Mouse (Mus musculus): ENCODE data around the gene Spsb1. TPM values are rescaled to one million over a fixed set of nuclear protein-coding genes. Genes with fewer than 3 reads are reported as not detected.

The Spsb1 gene
- 26.4 and 26.5 TPM in 2 replicates for polyA plus RNA-seq (2015; fragmentation: Nextera tagmentation; extraction: Ambion mirVana)

- Histone ChIP-seq H3K4me3 (ENCODE audit: low read depth, low read length) (peak within 1 kb of the TSS; percentile 73), H3K9me3 (ENCODE audit: control insufficient read depth) (no peaks in the 10 kb centered on the region), H3K4me2 (replicated peaks; ENCODE audit: low read depth) (peak within 1 kb of the TSS; percentile 91), H3K36me3 (ENCODE audit: control insufficient read depth, insufficient read depth) (0 out of 2 replicates have a peak, but pooled peaks cover 7% of the 10 kb centered on the region), H3K4me1 (replicated peaks; ENCODE audit: control insufficient read depth, insufficient read depth, low read length) (peaks cover 14% of the 10 kb centered on the region; the same call in 1 of the 2 replicates), H3K9ac (ENCODE audit: low read depth, low read length) (peak within 1 kb of the TSS; percentile 80), H3K27me3 (replicated peaks; ENCODE audit: control insufficient read depth, insufficient read depth, low read length) (no peaks in the 10 kb centered on the region), H3K27ac (ENCODE audit: low read depth, low read length) (peak within 1 kb of the TSS; percentile 85)
- WGBS: 0% methylated on average over 48 of the region's 51 CpGs
- peak; percentile 90 for ATAC-seq
- 0 out of 2 replicates have a peak, but pooled peaks have one; percentile 21 for TF ChIP-seq CTCF (IDR thresholded peaks at IDR 0.05; ENCODE audit: low read depth)
Observed at GRCm38 (mm10) chr4:149954893-149955439, at the start of gene Spsb1. Gene Spsb1, minus strand, starts transcription at chr4:149955043.

- WGBS: 60% methylated on average over 4 of the region's 4 CpGs
- H3K4me2 ChIP-seq (replicated peaks; ENCODE audit: low read depth): peak overlapping the region; percentile 69
- no peak overlapping the region for H3K4me3 ChIP-seq (ENCODE audit: low read depth, low read length)
- peaks cover 19% of the 10 kb centered on the region for H3K4me1 ChIP-seq (replicated peaks; ENCODE audit: control insufficient read depth, insufficient read depth, low read length)
- peak overlapping the region; percentile 96 for H3K27ac ChIP-seq (ENCODE audit: low read depth, low read length)
- H3K36me3 ChIP-seq (ENCODE audit: control insufficient read depth, insufficient read depth): peaks cover 3% of the 10 kb centered on the region; the same call in 1 of the 2 replicates
- ATAC-seq: no peak
- H3K9ac ChIP-seq (ENCODE audit: low read depth, low read length): no peak overlapping the region
- H3K9me3 ChIP-seq (ENCODE audit: control insufficient read depth): no peaks in the 10 kb centered on the region
- TF ChIP-seq CTCF (IDR thresholded peaks at IDR 0.05; ENCODE audit: low read depth): no peak
- no peaks in the 10 kb centered on the region for H3K27me3 ChIP-seq (replicated peaks; ENCODE audit: control insufficient read depth, insufficient read depth, low read length)
Observed at GRCm38 (mm10) chr4:150003641-150004040, 48.8 kb upstream of the Spsb1 start.

GRCm38 (mm10) chr4:150003021-150003580 lies 48.3 kb upstream of the Spsb1 start:
- Histone ChIP-seq H3K4me3 (ENCODE audit: low read depth, low read length) (peak overlapping the region; percentile 35), H3K9me3 (ENCODE audit: control insufficient read depth) (no peaks in the 10 kb centered on the region), H3K9ac (ENCODE audit: low read depth, low read length) (no peak overlapping the region), H3K27ac (ENCODE audit: low read depth, low read length) (peak overlapping the region; percentile 96), H3K36me3 (ENCODE audit: control insufficient read depth, insufficient read depth) (peaks cover 3% of the 10 kb centered on the region; the same call in 1 of the 2 replicates), H3K4me1 (replicated peaks; ENCODE audit: control insufficient read depth, insufficient read depth, low read length) (peaks cover 19% of the 10 kb centered on the region), H3K4me2 (replicated peaks; ENCODE audit: low read depth) (peak overlapping the region; percentile 69), H3K27me3 (replicated peaks; ENCODE audit: control insufficient read depth, insufficient read depth, low read length) (no peaks in the 10 kb centered on the region)
- WGBS: 9% methylated on average over 7 of the region's 7 CpGs
- no peak for TF ChIP-seq CTCF (IDR thresholded peaks at IDR 0.05; ENCODE audit: low read depth)
- ATAC-seq: peak; percentile 55

- Histone ChIP-seq H3K9ac (ENCODE audit: low read depth, low read length) (peak overlapping the region; percentile 51; the same call in 1 of the 2 replicates), H3K4me3 (ENCODE audit: low read depth, low read length) (peak overlapping the region; percentile 35), H3K27me3 (replicated peaks; ENCODE audit: control insufficient read depth, insufficient read depth, low read length) (no peaks in the 10 kb centered on the region), H3K27ac (ENCODE audit: low read depth, low read length) (peak overlapping the region; percentile 96), H3K36me3 (ENCODE audit: control insufficient read depth, insufficient read depth) (peaks cover 3% of the 10 kb centered on the region; the same call in 1 of the 2 replicates), H3K4me1 (replicated peaks; ENCODE audit: control insufficient read depth, insufficient read depth, low read length) (peaks cover 19% of the 10 kb centered on the region), H3K9me3 (ENCODE audit: control insufficient read depth) (no peaks in the 10 kb centered on the region), H3K4me2 (replicated peaks; ENCODE audit: low read depth) (peak overlapping the region; percentile 69)
- WGBS: 34% methylated on average over 12 of the region's 12 CpGs
- TF ChIP-seq CTCF (IDR thresholded peaks at IDR 0.05; ENCODE audit: low read depth): no peak
- ATAC-seq: peak; percentile 65
Observed at GRCm38 (mm10) chr4:150002021-150002528, 47.2 kb upstream of the Spsb1 start.

GRCm38 (mm10) chr4:150001221-150001860 lies 46.5 kb upstream of the Spsb1 start:
- ATAC-seq: no peak
- H3K4me1 ChIP-seq (replicated peaks; ENCODE audit: control insufficient read depth, insufficient read depth, low read length): peaks cover 19% of the 10 kb centered on the region
- peak overlapping the region; percentile 96 for H3K27ac ChIP-seq (ENCODE audit: low read depth, low read length)
- H3K27me3 ChIP-seq (replicated peaks; ENCODE audit: control insufficient read depth, insufficient read depth, low read length): no peaks in the 10 kb centered on the region
- peak overlapping the region; percentile 48 for H3K9ac ChIP-seq (ENCODE audit: low read depth, low read length)
- no peak for TF ChIP-seq CTCF (IDR thresholded peaks at IDR 0.05; ENCODE audit: low read depth)
- peak overlapping the region; percentile 35 for H3K4me3 ChIP-seq (ENCODE audit: low read depth, low read length)
- no peaks in the 10 kb centered on the region for H3K9me3 ChIP-seq (ENCODE audit: control insufficient read depth)
- 41% methylated on average over 10 of the region's 10 CpGs for WGBS
- H3K36me3 ChIP-seq (ENCODE audit: control insufficient read depth, insufficient read depth): peaks cover 5% of the 10 kb centered on the region; the same call in 1 of the 2 replicates
- peak overlapping the region; percentile 69 for H3K4me2 ChIP-seq (replicated peaks; ENCODE audit: low read depth)

Data from intestine, postnatal 0 days (tissue).